Mouse (Mus musculus) hindbrain, embryonic 16.5 days (tissue): ENCODE results near the gene Car6. TPM values are rescaled to one million over a fixed set of nuclear protein-coding genes. Genes with fewer than 3 reads are reported as not detected.

ENCODE experiments used
- ATAC-seq: fragments of 200-750 bp; cut with Nextera tagmentation; 2 replicates; pipeline ENCODE4 v1.8.0; 2017; ENCODE audit warnings: moderate TSS enrichment, moderate library complexity
- H3K27ac ChIP-seq: fragments of 300-500 bp; sonication (generic); 2 replicates; pipeline ENCODE4 v1.5.1; 2014; ENCODE audit warnings: low read depth, mild to moderate bottlenecking, control low read depth, low read length, moderate library complexity
- H3K27me3 ChIP-seq: fragments of 300-500 bp; sonication (generic); replicated peaks from 2 replicates; pipeline ENCODE4 v1.6.1; 2014; ENCODE audit warnings: low read length; ENCODE audit not compliant: control insufficient read depth, insufficient read depth
- H3K36me3 ChIP-seq: fragments of 300-500 bp; sonication (generic); 2 replicates; pipeline ENCODE4 v1.6.1; 2014; ENCODE audit warnings: mild to moderate bottlenecking, low read length, moderate library complexity, mixed read lengths; ENCODE audit not compliant: control insufficient read depth, insufficient read depth
- H3K4me1 ChIP-seq: fragments of 300-500 bp; sonication (generic); 2 replicates; pipeline ENCODE4 v1.6.1; 2014; ENCODE audit warnings: low read depth, low read length; ENCODE audit not compliant: control insufficient read depth, insufficient read depth
- H3K4me2 ChIP-seq: fragments of 300-500 bp; sonication (generic); 2 replicates; pipeline ENCODE4 v1.6.1; 2014; ENCODE audit warnings: mild to moderate bottlenecking, low read length, control low read depth, moderate library complexity
- H3K4me3 ChIP-seq: fragments of 300-500 bp; sonication (generic); 2 replicates; pipeline ENCODE4 v1.5.1; 2014; ENCODE audit warnings: mild to moderate bottlenecking, low read length, control low read depth, moderate library complexity
- H3K9ac ChIP-seq: fragments of 300-500 bp; sonication (generic); 2 replicates; pipeline ENCODE4 v1.6.1; 2014; ENCODE audit warnings: low read depth, mild to moderate bottlenecking, control low read depth, low read length, moderate library complexity
- H3K9me3 ChIP-seq: fragments of 300-500 bp; sonication (generic); 2 replicates; pipeline ENCODE4 v1.6.1; 2014; ENCODE audit warnings: mild to moderate bottlenecking, low read length, moderate library complexity; ENCODE audit not compliant: control insufficient read depth
- WGBS: fragments of 180-500 bp; shearing (Covaris S2); extraction: QIAGEN DNeasy Blood & Tissue Kit; methylation state at CpG from one replicate; pipeline ENCODE4 v1.1.7; 2014; 5-methylcytosine and 5-hydroxymethylcytosine counted together
- polyA plus RNA-seq: library from polyadenylated mRNA; unstranded; fragments of >200 nt; fragmentation: Nextera tagmentation; extraction: Ambion mirVana; gene quantifications from 2 replicates; pipeline ENCODE4 v1.2.1, GENCODE M21; 2015

Gene Car6
- polyA plus RNA-seq, 1 experiment from 2014 or later: not detected

DNA sequence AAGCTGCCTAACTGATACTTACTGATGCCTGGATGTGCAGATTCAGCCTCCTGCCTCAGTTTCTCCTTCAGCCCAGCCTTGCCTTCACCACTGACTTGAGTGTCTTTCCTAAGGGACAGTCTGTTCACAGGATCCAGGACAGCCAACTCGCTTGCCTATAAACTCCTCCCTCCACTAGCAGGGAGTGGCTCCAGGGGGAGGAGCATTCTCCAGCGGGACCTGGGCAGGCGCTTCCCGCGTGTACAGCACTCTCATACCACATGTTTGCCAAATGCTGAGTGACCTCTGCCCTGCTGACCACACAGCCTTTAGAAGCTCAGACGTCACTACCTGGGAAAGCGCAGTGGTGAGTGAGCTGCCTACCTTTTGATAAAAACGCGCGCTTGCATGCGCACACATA is 19.5 kb upstream of the Car6 start:
- Histone ChIP-seq H3K9ac (no peak overlapping the region), H3K36me3 (no peaks in the 10 kb centered on the region), H3K27ac (no peak overlapping the region), H3K4me1 (no peaks in the 10 kb centered on the region; the same call in 1 of the 2 replicates), H3K9me3 (no peaks in the 10 kb centered on the region), H3K4me2 (peak overlapping the region; percentile 27; the same call in 1 of the 2 replicates), H3K27me3 (no peaks in the 10 kb centered on the region), H3K4me3 (no peak overlapping the region)
- ATAC-seq: no peak
- WGBS: 19% methylated on average over 11 of the region's 11 CpGs

- no peaks in the 10 kb centered on the region for H3K4me1 ChIP-seq
- 72% methylated on average over 9 of the region's 9 CpGs for WGBS
- H3K4me3 ChIP-seq: no peak overlapping the region
- H3K9me3 ChIP-seq: no peaks in the 10 kb centered on the region
- no peak overlapping the region for H3K27ac ChIP-seq
- no peak overlapping the region for H3K9ac ChIP-seq
- no peaks in the 10 kb centered on the region for H3K36me3 ChIP-seq
- ATAC-seq: no peak
- H3K27me3 ChIP-seq: no peaks in the 10 kb centered on the region
- H3K4me2 ChIP-seq: no peak overlapping the region
Observed at GRCm38 (mm10) chr4:150219501-150220292, 18.6 kb upstream of the Car6 start.

- Histone ChIP-seq H3K9ac (no peak overlapping the region), H3K4me3 (no peak overlapping the region), H3K4me2 (no peak overlapping the region), H3K9me3 (no peaks in the 10 kb centered on the region), H3K4me1 (no peaks in the 10 kb centered on the region; the same call in 1 of the 2 replicates), H3K36me3 (no peaks in the 10 kb centered on the region), H3K27ac (no peak overlapping the region), H3K27me3 (no peaks in the 10 kb centered on the region)
- no peak for ATAC-seq
- WGBS: 100% methylated on average over 1 of the region's 1 CpGs
Observed at GRCm38 (mm10) chr4:150217935-150218334, 16.8 kb upstream of the Car6 start.

GRCm38 (mm10) chr4:150217042-150217554 is 16.0 kb upstream of the Car6 start:
- no peak overlapping the region for H3K27ac ChIP-seq
- H3K36me3 ChIP-seq: no peaks in the 10 kb centered on the region
- H3K9me3 ChIP-seq: no peaks in the 10 kb centered on the region
- H3K9ac ChIP-seq: no peak overlapping the region
- no peak overlapping the region for H3K4me3 ChIP-seq
- H3K4me2 ChIP-seq: no peak overlapping the region
- 80% methylated on average over 5 of the region's 5 CpGs for WGBS
- no peak for ATAC-seq
- no peaks in the 10 kb centered on the region for H3K27me3 ChIP-seq
- H3K4me1 ChIP-seq: no peaks in the 10 kb centered on the region; the same call in 1 of the 2 replicates

GRCm38 (mm10) chr4:150216423-150216822 is 15.3 kb upstream of the Car6 start:
- Histone ChIP-seq H3K27ac (no peak overlapping the region), H3K4me3 (no peak overlapping the region), H3K36me3 (no peaks in the 10 kb centered on the region), H3K9ac (no peak overlapping the region), H3K9me3 (no peaks in the 10 kb centered on the region), H3K4me1 (no peaks in the 10 kb centered on the region; the same call in 1 of the 2 replicates), H3K4me2 (no peak overlapping the region), H3K27me3 (no peaks in the 10 kb centered on the region)
- no peak for ATAC-seq
- 38% methylated on average over 6 of the region's 6 CpGs for WGBS

GRCm38 (mm10) chr4:150213910-150214309 is 12.8 kb upstream of the Car6 start:
- no peaks in the 10 kb centered on the region for H3K9me3 ChIP-seq
- no peaks in the 10 kb centered on the region for H3K27me3 ChIP-seq
- no peaks in the 10 kb centered on the region; the same call in 1 of the 2 replicates for H3K4me1 ChIP-seq
- H3K4me3 ChIP-seq: no peak overlapping the region
- no peak overlapping the region for H3K4me2 ChIP-seq
- no peak for ATAC-seq
- H3K27ac ChIP-seq: no peak overlapping the region
- H3K36me3 ChIP-seq: no peaks in the 10 kb centered on the region
- H3K9ac ChIP-seq: no peak overlapping the region
- 30% methylated on average over 5 of the region's 5 CpGs for WGBS

- H3K4me3 ChIP-seq: peak overlapping the region; percentile 17
- WGBS: 3% methylated on average over 15 of the region's 15 CpGs
- H3K36me3 ChIP-seq: no peaks in the 10 kb centered on the region
- no peaks in the 10 kb centered on the region; the same call in 1 of the 2 replicates for H3K4me1 ChIP-seq
- peak overlapping the region; percentile 49 for H3K4me2 ChIP-seq
- ATAC-seq: peak; percentile 79
- H3K9ac ChIP-seq: peak overlapping the region; percentile 7; the same call in 1 of the 2 replicates
- no peaks in the 10 kb centered on the region for H3K27me3 ChIP-seq
- H3K9me3 ChIP-seq: no peaks in the 10 kb centered on the region
- no peak overlapping the region for H3K27ac ChIP-seq
Observed at GRCm38 (mm10) chr4:150212553-150212971, 11.4 kb upstream of the Car6 start.

DNA sequence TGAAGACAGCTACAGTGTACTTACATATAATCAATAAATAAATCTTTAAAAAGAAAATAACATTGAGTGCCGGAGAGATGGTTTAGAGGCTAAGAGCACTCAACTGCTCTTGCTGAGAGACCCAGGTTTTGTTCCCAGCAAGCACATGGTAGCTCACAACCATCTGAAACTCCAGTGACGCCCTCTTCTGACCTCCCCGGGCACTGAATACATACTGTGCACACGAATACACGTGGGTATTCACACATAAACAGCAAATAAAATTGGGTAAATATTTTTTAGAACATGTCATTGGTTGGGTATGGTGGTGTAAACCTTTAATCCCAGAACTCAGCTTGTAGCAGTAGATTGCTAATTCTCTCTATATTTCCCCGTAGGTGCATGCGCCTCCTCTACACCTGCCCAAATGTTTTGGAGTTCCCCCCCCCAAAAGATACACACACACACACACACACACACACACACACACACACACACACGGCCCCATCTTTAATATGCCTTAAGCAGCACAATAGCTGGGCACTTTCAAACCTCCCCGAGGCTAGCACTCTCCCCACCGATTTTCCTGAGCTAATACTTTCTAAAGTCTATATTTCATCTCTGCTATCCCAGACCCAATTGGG is 10.9 kb upstream of the Car6 start:
- Histone ChIP-seq H3K27ac (no peak overlapping the region), H3K9me3 (no peaks in the 10 kb centered on the region), H3K4me3 (no peak overlapping the region; the same call in 1 of the 2 replicates), H3K27me3 (no peaks in the 10 kb centered on the region), H3K4me1 (no peaks in the 10 kb centered on the region; the same call in 1 of the 2 replicates), H3K9ac (no peak overlapping the region), H3K36me3 (no peaks in the 10 kb centered on the region), H3K4me2 (peak overlapping the region; percentile 49)
- 0 out of 2 replicates have a peak, but pooled peaks have one; percentile 27 for ATAC-seq
- 51% methylated on average over 10 of the region's 10 CpGs for WGBS

DNA sequence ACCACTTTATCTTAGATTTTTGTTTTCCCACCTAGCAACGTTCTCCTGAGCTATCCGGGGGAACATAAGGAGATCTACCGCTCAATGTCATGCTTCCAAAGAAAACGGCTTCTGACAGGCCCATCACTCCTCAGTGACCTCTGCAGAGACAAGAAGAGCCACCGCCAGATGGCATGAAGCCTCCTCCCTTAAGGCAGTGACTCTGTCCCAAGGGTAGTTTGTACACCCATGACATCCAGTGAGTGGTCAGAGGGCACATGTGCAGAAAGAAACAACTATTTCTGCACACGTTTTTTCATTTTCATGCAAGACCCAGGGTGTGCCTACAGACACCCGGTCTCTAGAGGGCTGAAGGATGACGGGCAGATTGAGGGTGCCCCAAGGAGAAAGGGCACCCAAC is 9.2 kb upstream of the Car6 start:
- Histone ChIP-seq H3K27me3 (no peaks in the 10 kb centered on the region), H3K27ac (no peak overlapping the region), H3K4me2 (no peak overlapping the region), H3K4me3 (no peak overlapping the region), H3K9me3 (no peaks in the 10 kb centered on the region), H3K9ac (no peak overlapping the region), H3K4me1 (no peaks in the 10 kb centered on the region; the same call in 1 of the 2 replicates), H3K36me3 (no peaks in the 10 kb centered on the region)
- no peak for ATAC-seq
- 78% methylated on average over 8 of the region's 8 CpGs for WGBS
